Mouse (Mus musculus) lung, embryonic 15.5 days (tissue): ENCODE measurements around the gene Commd7. TPM values are rescaled to one million over a fixed set of nuclear protein-coding genes. Genes with fewer than 3 reads are reported as not detected.

Source experiments
- ATAC-seq: fragments of 200-750 bp; cut with Nextera tagmentation; 2 replicates; pipeline ENCODE4 v1.8.0; 2017; ENCODE audit warnings: moderate number of reproducible peaks, borderline replicate concordance; ENCODE audit not compliant: low FRiP score, low TSS enrichment; ENCODE audit errors: extremely low read depth
- H3K27ac ChIP-seq: fragments of 300-500 bp; sonication (generic); 2 replicates; pipeline ENCODE4 v1.5.1; 2015; ENCODE audit warnings: moderate library complexity, mild to moderate bottlenecking, inconsistent platforms
- H3K27me3 ChIP-seq: fragments of 300-500 bp; sonication (generic); 2 replicates; pipeline ENCODE4 v1.6.1; 2015; ENCODE audit warnings: inconsistent platforms
- H3K36me3 ChIP-seq: fragments of 300-500 bp; sonication (generic); 2 replicates; pipeline ENCODE4 v1.6.1; 2015; ENCODE audit warnings: inconsistent platforms
- H3K4me1 ChIP-seq: fragments of 300-500 bp; sonication (generic); 2 replicates; pipeline ENCODE4 v1.6.1; 2015; ENCODE audit warnings: inconsistent platforms
- H3K4me2 ChIP-seq: fragments of 300-500 bp; sonication (generic); 2 replicates; pipeline ENCODE4 v1.6.1; 2015; ENCODE audit warnings: inconsistent platforms, mild to moderate bottlenecking, moderate library complexity
- H3K4me3 ChIP-seq: fragments of 300-500 bp; sonication (generic); 2 replicates; pipeline ENCODE4 v1.5.1; 2015; ENCODE audit warnings: mild to moderate bottlenecking, inconsistent platforms
- H3K9ac ChIP-seq: fragments of 300-500 bp; sonication (generic); 2 replicates; pipeline ENCODE4 v1.6.1; 2015; ENCODE audit warnings: inconsistent platforms
- H3K9me3 ChIP-seq: fragments of 300-500 bp; sonication (generic); 2 replicates; pipeline ENCODE4 v1.6.1; 2016; ENCODE audit warnings: inconsistent platforms
- WGBS: fragments of 180-500 bp; shearing (Covaris S2); methylation state at CpG from one replicate; pipeline ENCODE4 v1.1.7; 2015; 5-methylcytosine and 5-hydroxymethylcytosine counted together
- polyA plus RNA-seq: library from polyadenylated mRNA; unstranded; fragments of >200 nt; fragmentation: Nextera tagmentation; extraction: Ambion mirVana; gene quantifications from 2 replicates; pipeline ENCODE4 v1.2.1, GENCODE M21; 2015

The Commd7 gene
- polyA plus RNA-seq, 1 experiment from 2014 or later = 83.5 TPM

GRCm38 (mm10) chr2:153600667-153601648 is 31.6 kb downstream of the Commd7 start:
- Histone ChIP-seq H3K27me3 (no peaks in the 10 kb centered on the region), H3K9ac (no peak overlapping the region), H3K36me3 (no peaks in the 10 kb centered on the region), H3K4me2 (no peak overlapping the region), H3K27ac (0 out of 2 replicates have a peak overlapping the region, but pooled peaks have one; percentile 41), H3K9me3 (no peaks in the 10 kb centered on the region), H3K4me1 (peaks cover 13% of the 10 kb centered on the region), H3K4me3 (no peak overlapping the region)
- ATAC-seq = peak; percentile 52
- 41% methylated on average over 16 of the region's 16 CpGs for WGBS

- H3K4me3 ChIP-seq = no peak overlapping the region
- H3K36me3 ChIP-seq = no peaks in the 10 kb centered on the region
- 65% methylated on average over 6 of the region's 6 CpGs for WGBS
- H3K27ac ChIP-seq = peak overlapping the region; percentile 41; the same call in 1 of the 2 replicates
- H3K9ac ChIP-seq = no peak overlapping the region; the same call in 1 of the 2 replicates
- peaks cover 13% of the 10 kb centered on the region for H3K4me1 ChIP-seq
- H3K9me3 ChIP-seq = no peaks in the 10 kb centered on the region
- peak; percentile 77 for ATAC-seq
- H3K4me2 ChIP-seq = no peak overlapping the region
- H3K27me3 ChIP-seq = no peaks in the 10 kb centered on the region
These were observed 32.4 kb downstream of the Commd7 start for GRCm38 (mm10) chr2:153600021-153600666.

DNA sequence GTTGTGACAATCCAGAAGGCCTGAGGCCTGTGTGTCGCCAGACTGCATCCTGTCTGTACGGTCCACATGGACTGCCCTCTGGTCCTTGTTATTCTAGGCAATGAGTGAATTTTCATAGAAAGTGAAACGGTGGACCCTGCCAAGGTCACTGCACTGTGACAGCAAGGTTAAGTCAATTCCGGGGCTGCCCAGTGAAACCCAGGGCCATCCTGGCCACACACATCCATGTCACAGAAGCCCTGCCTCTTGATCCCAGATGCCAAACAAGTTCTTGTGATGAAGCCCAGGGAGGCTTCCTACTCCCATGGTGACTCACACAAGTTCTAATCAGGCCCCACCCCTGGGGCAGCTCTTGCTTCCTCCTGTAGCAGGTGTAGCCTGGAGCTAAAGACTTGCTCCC is 35.0 kb downstream of the Commd7 start:
- ATAC-seq = no peak
- H3K9ac ChIP-seq = no peak overlapping the region
- H3K27me3 ChIP-seq = no peaks in the 10 kb centered on the region
- no peak overlapping the region for H3K4me2 ChIP-seq
- WGBS = 70% methylated on average over 4 of the region's 4 CpGs
- H3K9me3 ChIP-seq = no peaks in the 10 kb centered on the region
- peaks cover 13% of the 10 kb centered on the region for H3K4me1 ChIP-seq
- H3K36me3 ChIP-seq = no peaks in the 10 kb centered on the region
- no peak overlapping the region for H3K27ac ChIP-seq
- no peak overlapping the region for H3K4me3 ChIP-seq

DNA sequence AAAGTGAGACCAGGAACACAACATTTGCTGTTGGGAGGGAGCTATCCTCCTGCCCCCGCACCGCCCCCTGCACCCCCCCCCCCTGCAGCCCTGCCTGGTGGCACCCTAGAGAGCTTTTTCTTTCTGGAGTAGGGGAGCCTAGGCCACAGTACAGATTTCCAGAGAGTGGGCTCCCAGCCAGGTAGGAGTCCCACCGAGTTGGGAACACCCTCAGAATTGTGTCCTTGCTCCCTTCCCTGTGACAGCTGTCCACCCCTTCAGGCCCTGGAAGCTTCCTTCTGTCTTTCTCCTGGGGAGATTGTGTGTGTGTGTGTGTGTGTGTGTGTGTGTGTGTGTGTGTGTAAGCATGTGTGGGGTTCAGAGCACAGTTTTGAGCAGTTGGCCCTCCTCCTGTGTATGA is 35.6 kb downstream of the Commd7 start:
- Histone ChIP-seq H3K27me3 (no peaks in the 10 kb centered on the region), H3K4me1 (peaks cover 13% of the 10 kb centered on the region), H3K9me3 (no peaks in the 10 kb centered on the region), H3K4me3 (no peak overlapping the region), H3K27ac (no peak overlapping the region), H3K36me3 (no peaks in the 10 kb centered on the region), H3K9ac (no peak overlapping the region), H3K4me2 (no peak overlapping the region)
- no peak for ATAC-seq
- WGBS = 44% methylated on average over 1 of the region's 3 CpGs

GRCm38 (mm10) chr2:153594998-153595397 is 37.6 kb downstream of the Commd7 start:
- no peaks in the 10 kb centered on the region for H3K27me3 ChIP-seq
- ATAC-seq = no peak
- WGBS = 61% methylated on average over 4 of the region's 4 CpGs

DNA sequence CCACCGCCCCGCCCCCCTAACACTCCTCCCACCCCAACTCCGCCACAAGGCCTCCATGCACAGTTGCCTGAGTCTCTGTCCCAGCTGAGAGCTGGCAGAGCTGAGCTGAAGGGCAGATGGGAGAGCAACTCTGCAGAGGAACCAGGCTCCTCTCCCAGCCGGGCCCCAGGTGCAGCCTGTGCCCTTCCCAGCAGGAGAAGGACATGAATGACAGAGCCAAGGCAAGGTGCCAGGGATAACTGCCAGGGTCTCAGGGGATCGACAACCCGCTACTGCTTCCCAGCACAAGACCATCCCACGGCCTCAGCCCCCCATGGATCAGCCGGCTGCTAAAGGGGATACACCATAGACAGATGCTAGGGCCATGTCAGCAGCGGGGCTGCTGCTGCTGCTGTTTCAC is 39.4 kb downstream of the Commd7 start:
- 47% methylated on average over 9 of the region's 9 CpGs for WGBS
- no peak for ATAC-seq
- no peaks in the 10 kb centered on the region for H3K27me3 ChIP-seq
- no peak overlapping the region for H3K9ac ChIP-seq
- H3K9me3 ChIP-seq = no peaks in the 10 kb centered on the region
- H3K4me3 ChIP-seq = no peak overlapping the region
- H3K4me2 ChIP-seq = no peak overlapping the region
- no peaks in the 10 kb centered on the region for H3K36me3 ChIP-seq
- H3K27ac ChIP-seq = no peak overlapping the region
- H3K4me1 ChIP-seq = no peaks in the 10 kb centered on the region

More at GRCm38 (mm10) chr2:153594998-153595397, 37.6 kb downstream of the Commd7 start:
- no peak overlapping the region for H3K4me3 ChIP-seq
- no peak overlapping the region for H3K4me2 ChIP-seq
- no peak overlapping the region for H3K9ac ChIP-seq
- no peaks in the 10 kb centered on the region for H3K9me3 ChIP-seq
- no peak overlapping the region for H3K27ac ChIP-seq
- peaks cover 2% of the 10 kb centered on the region for H3K4me1 ChIP-seq
- no peaks in the 10 kb centered on the region for H3K36me3 ChIP-seq

DNA sequence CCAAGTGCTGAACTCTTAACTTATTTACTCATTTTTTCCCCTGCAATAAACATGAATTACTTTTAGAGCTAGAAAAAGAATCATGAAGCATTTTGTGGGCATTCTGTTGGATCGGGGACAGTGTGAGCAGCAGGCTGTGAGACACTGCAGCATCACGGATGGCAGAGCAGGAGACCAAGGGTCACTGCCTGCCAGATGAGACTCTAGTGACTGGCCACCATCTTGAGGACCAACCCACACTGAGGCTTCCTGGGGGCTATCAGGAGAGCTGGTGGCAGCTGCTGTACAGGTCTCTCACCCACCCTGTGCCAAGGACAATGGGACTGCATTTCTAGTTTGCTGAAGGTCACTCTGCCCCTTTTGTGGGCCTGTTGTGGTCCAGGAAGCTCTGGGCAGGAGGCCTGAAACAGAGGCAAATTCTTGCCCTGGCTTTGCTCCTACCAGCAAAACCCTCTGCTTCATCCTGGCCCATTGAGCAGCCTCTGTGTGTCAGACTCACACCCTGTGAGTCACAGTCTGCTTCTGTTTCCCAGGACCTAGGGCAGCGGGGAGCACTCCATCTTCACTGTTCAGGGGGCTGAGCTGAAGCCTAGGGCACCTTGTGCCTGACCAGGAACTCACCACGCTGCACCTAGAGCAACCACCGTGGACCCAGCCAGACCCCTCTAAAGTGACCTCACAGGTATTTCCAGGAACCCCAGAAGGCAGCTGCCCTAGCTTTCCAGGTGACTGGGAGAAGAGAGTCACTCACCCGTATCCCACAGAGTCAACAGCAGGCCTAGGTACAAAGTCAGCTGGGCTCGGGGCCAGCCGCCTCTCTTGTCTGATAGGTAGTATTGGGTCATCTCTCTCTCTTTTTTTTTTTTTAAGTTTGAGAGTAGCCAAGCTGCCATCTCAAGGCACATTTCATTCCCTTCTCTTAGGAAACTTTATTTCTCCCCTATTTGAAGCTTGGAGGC is 40.2 kb downstream of the Commd7 start:
- no peaks in the 10 kb centered on the region for H3K9me3 ChIP-seq
- no peak overlapping the region for H3K9ac ChIP-seq
- no peaks in the 10 kb centered on the region for H3K4me1 ChIP-seq
- no peak overlapping the region for H3K4me3 ChIP-seq
- no peaks in the 10 kb centered on the region for H3K36me3 ChIP-seq
- no peak overlapping the region for H3K27ac ChIP-seq
- 70% methylated on average over 8 of the region's 8 CpGs for WGBS
- no peak for ATAC-seq
- no peaks in the 10 kb centered on the region for H3K27me3 ChIP-seq
- H3K4me2 ChIP-seq = no peak overlapping the region

DNA sequence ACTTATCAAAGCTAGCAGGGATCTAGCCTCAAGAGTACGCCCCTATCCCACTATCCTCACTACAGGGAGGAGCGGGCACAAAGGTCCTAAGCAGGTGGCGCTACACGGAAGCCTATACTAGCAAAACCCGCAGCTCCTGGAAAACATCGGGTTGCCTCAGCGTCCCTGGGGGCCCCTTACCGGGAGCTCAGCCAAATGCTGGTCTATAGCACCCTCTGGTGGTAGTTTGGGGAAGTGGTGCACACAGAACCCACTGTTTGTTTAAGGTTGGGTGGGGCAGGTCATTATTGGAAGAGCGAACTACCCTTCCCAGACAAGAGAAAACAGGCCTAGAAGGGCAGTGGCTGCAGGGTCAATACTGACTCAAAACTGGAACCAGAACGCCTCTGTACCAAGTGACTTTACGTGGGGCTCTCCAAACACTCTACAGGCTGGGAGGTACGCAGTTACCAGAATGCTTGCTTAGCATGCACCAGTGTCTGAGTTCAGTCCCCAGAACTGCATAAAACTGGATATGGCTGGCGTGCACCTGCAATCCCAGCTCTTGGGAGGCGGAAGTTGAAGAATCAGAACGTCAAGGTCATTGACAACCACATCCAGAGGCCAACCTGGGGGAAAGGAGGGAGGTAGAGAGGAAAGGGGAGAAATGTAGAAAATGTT is 45.9 kb downstream of the Commd7 start:
- H3K27me3 ChIP-seq = no peaks in the 10 kb centered on the region
- peaks cover 4% of the 10 kb centered on the region for H3K4me1 ChIP-seq
- no peak overlapping the region for H3K4me3 ChIP-seq
- peak; percentile 58; the same call in 1 of the 2 replicates for ATAC-seq
- H3K36me3 ChIP-seq = no peaks in the 10 kb centered on the region
- H3K9me3 ChIP-seq = no peaks in the 10 kb centered on the region
- 0 out of 2 replicates have a peak overlapping the region, but pooled peaks have one; percentile 13 for H3K9ac ChIP-seq
- H3K4me2 ChIP-seq = peak overlapping the region; percentile 48
- H3K27ac ChIP-seq = no peak overlapping the region
- WGBS = 10% methylated on average over 15 of the region's 15 CpGs

DNA sequence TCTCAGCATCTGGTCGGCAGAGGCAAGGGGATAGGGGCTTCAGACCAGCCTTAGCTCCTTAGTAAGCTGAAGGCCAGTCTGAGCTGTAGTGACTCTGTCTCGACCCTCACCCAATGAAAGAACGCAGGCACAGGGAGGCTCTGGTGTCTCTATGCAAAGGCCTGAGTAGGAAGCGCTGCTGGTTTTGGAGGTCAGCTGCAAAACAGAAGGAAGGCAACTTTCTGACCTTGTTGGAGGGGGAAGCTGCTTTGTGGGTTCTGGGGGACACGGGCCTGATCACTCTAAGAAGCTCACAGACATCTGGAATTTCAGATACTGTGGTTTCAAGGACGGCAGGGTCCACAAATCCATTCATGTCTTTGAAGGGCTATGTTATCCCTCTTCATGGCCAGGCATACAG is 46.6 kb downstream of the Commd7 start:
- no peaks in the 10 kb centered on the region for H3K27me3 ChIP-seq
- H3K4me3 ChIP-seq = no peak overlapping the region
- no peak for ATAC-seq
- no peaks in the 10 kb centered on the region for H3K36me3 ChIP-seq
- peak overlapping the region; percentile 48 for H3K4me2 ChIP-seq
- no peak overlapping the region for H3K27ac ChIP-seq
- peaks cover 4% of the 10 kb centered on the region for H3K4me1 ChIP-seq
- 70% methylated on average over 6 of the region's 6 CpGs for WGBS
- H3K9me3 ChIP-seq = no peaks in the 10 kb centered on the region
- no peak overlapping the region for H3K9ac ChIP-seq

DNA sequence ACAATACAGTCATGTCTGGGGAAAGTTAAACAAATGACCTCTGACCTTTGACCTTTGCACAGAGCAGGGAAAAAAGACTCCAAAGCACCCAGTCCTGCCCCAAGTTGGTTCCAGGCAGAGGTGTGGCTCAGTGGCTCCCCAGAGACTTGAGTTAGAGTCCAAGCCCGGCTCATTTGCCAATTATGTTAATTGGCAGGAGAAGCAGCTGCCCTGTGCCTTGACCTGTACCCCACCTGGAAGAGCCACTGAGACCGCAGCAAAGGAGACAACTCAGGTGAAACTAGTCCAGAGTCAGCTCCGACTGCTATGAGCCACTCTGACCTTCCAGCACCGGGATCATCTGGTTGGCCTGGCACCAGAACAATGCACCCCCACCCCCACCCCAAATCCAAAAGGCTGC is 48.2 kb downstream of the Commd7 start:
- H3K4me1 ChIP-seq = peaks cover 4% of the 10 kb centered on the region
- no peaks in the 10 kb centered on the region for H3K27me3 ChIP-seq
- 77% methylated on average over 4 of the region's 4 CpGs for WGBS
- H3K4me3 ChIP-seq = no peak overlapping the region
- no peak for ATAC-seq
- H3K36me3 ChIP-seq = no peaks in the 10 kb centered on the region
- H3K27ac ChIP-seq = no peak overlapping the region
- no peak overlapping the region for H3K9ac ChIP-seq
- no peaks in the 10 kb centered on the region for H3K9me3 ChIP-seq
- no peak overlapping the region for H3K4me2 ChIP-seq

DNA sequence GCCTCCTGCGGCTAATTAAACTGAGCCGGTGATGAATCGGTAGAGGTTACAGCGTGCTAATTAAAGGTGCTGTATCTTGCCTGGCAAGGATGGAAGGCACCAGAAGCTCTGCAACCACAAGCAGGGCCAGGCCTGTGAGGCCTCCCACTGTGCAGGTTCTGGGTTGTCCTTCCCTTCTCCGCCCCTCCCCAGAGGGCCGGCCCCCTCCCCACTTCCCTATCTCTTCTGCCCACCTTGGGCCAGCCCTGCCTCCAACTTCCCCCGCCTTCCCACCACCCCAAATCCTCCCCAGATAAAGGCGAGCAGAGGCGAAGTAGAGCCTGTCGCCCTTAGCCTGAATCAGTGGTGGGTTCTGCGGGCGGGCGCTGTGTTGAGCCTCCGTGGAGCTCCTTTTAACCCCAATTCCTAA is 48.9 kb downstream of the Commd7 start:
- H3K4me3 ChIP-seq = no peak overlapping the region
- H3K36me3 ChIP-seq = no peaks in the 10 kb centered on the region
- H3K4me2 ChIP-seq = no peak overlapping the region
- H3K27me3 ChIP-seq = no peaks in the 10 kb centered on the region
- WGBS = 57% methylated on average over 14 of the region's 14 CpGs
- H3K4me1 ChIP-seq = peaks cover 4% of the 10 kb centered on the region
- H3K27ac ChIP-seq = no peak overlapping the region
- H3K9me3 ChIP-seq = no peaks in the 10 kb centered on the region
- no peak overlapping the region for H3K9ac ChIP-seq
- ATAC-seq = no peak
